Mouse (Mus musculus): Measurements from ENCODE around the gene Eif4g3. TPM values are rescaled to one million over a fixed set of nuclear protein-coding genes. Genes with fewer than 3 reads are reported as not detected.
A peak's percentile ranks its signal among the peaks of the same experiment; 100 is the strongest.

Gene Eif4g3
- polyA plus RNA-seq, 1 experiment from 2014 or later, result 56.9 TPM

DNA sequence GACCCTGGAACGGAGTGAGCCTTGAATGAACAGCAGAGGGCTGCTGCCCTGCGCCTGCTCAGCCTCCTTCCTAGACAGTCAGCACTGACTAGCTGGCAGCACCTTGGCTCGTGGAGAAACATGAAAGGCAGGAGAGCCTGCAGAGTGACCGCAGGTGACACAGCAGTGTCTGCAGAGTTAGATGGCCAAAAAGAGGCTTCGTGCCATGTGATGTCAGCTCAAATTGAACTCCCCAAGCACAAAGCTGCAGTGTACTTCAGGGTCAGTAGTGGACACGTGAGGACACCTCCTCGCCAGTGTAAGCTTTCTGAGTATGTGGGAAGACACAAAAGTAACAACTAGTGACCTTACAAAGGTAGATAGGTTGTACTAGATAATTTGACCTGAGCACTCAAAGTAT is 193.1 kb downstream of the Eif4g3 start:
- DNase-seq (ENCODE audit: low spot score) (no peak), ATAC-seq (ENCODE audit: low FRiP score) (no peak)
- H3K4me3 ChIP-seq (ENCODE audit: low read depth, low read length), result no peak overlapping the region
- no peak overlapping the region for H3K27ac ChIP-seq (ENCODE audit: low read depth, low read length)
- H3K36me3 ChIP-seq (ENCODE audit: control insufficient read depth, insufficient read depth, low read length), result peaks cover 13% of the 10 kb centered on the region
- 90% methylated on average over 7 of the region's 7 CpGs for WGBS
- H3K9ac ChIP-seq (ENCODE audit: low read depth, low read length), result no peak overlapping the region
- no peaks in the 10 kb centered on the region for H3K4me1 ChIP-seq (replicated peaks; ENCODE audit: control insufficient read depth, insufficient read depth, low read length)
- no peak overlapping the region for H3K4me2 ChIP-seq (replicated peaks; ENCODE audit: low read depth, low read length)
- H3K27me3 ChIP-seq (ENCODE audit: control insufficient read depth, insufficient read depth, low read length), result no peaks in the 10 kb centered on the region
- H3K9me3 ChIP-seq (ENCODE audit: control insufficient read depth, low read length), result no peaks in the 10 kb centered on the region

DNA sequence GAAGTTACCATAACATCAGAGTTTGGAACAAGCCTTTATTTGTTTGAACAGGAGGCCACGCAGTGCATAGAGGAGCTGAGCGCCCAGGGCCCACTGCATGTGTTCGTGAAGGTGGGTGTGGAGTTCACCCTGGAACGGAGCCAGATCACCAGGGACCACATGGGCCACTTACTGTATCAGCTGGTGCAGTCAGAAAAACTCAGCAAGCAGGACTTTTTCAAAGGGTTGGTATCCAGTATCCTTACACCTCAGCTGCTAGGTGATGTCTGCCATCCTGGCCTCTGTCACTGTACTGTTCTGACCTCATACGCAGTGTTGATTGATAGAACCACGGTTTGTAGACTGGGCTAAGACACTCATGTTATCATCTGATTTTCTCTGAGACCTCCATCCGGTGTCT is 195.2 kb downstream of the Eif4g3 start:
- ATAC-seq (ENCODE audit: low FRiP score), result no peak
- no peak for DNase-seq (ENCODE audit: low spot score)
- H3K4me2 ChIP-seq (replicated peaks; ENCODE audit: low read depth, low read length), result no peak overlapping the region
- H3K27ac ChIP-seq (ENCODE audit: low read depth, low read length), result no peak overlapping the region
- peaks cover 9% of the 10 kb centered on the region for H3K36me3 ChIP-seq (ENCODE audit: control insufficient read depth, insufficient read depth, low read length)
- H3K9ac ChIP-seq (ENCODE audit: low read depth, low read length), result no peak overlapping the region
- H3K4me3 ChIP-seq (ENCODE audit: low read depth, low read length), result no peak overlapping the region
- H3K4me1 ChIP-seq (replicated peaks; ENCODE audit: control insufficient read depth, insufficient read depth, low read length), result no peaks in the 10 kb centered on the region
- WGBS, result 96% methylated on average over 7 of the region's 7 CpGs
- no peaks in the 10 kb centered on the region for H3K27me3 ChIP-seq (ENCODE audit: control insufficient read depth, insufficient read depth, low read length)
- no peaks in the 10 kb centered on the region for H3K9me3 ChIP-seq (ENCODE audit: control insufficient read depth, low read length)

DNA sequence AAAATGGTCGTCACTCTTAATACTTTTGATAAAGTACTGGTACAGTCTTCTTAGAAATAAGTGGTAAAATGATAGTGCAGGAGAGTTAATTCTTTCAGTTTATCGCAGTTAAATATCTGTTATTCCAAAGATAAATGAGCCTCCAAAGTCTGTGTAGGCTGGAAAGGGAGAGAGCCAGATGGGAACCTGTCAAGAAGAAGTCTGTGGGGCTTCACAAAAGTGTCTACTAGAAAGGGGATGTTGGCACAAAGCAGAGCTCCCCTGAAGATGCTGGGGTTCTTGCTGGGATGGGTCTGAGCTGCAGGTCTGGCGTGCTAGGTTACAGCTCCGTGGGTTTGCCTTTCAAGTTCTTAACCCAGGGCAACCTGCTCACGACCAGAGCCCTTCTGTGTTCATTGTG is 199.7 kb downstream of the Eif4g3 start:
- ATAC-seq (ENCODE audit: low FRiP score) (no peak), DNase-seq (ENCODE audit: low spot score) (no peak)
- Histone ChIP-seq H3K4me2 (replicated peaks; ENCODE audit: low read depth, low read length) (no peak overlapping the region), H3K4me3 (ENCODE audit: low read depth, low read length) (no peak overlapping the region), H3K27ac (ENCODE audit: low read depth, low read length) (no peak overlapping the region), H3K9ac (ENCODE audit: low read depth, low read length) (no peak overlapping the region), H3K27me3 (ENCODE audit: control insufficient read depth, insufficient read depth, low read length) (no peaks in the 10 kb centered on the region), H3K9me3 (ENCODE audit: control insufficient read depth, low read length) (no peaks in the 10 kb centered on the region), H3K4me1 (replicated peaks; ENCODE audit: control insufficient read depth, insufficient read depth, low read length) (no peaks in the 10 kb centered on the region), H3K36me3 (ENCODE audit: control insufficient read depth, insufficient read depth, low read length) (peaks cover 19% of the 10 kb centered on the region)
- 95% methylated on average over 5 of the region's 5 CpGs for WGBS

DNA sequence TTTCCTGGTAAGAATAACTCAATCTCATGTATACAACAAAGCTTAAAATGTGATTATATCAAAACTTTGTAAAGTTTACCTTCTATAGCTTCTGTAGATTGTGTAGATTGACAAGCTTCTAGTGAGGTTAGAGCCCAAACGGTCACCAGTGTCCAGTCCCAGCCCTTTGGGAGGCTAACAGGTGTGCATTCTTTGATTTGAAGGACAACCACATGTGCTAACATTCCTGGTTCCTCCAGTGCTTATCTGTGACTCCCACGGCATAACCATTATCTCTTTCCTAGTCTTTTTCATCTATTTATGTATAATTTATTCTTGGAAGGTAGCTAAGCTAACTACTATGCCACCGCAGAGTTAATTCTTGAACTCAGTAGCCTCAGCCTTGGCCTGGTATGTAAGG is 207.9 kb downstream of the Eif4g3 start:
- no peak overlapping the region for H3K9ac ChIP-seq (ENCODE audit: low read depth, low read length)
- H3K27me3 ChIP-seq (ENCODE audit: control insufficient read depth, insufficient read depth, low read length), result no peaks in the 10 kb centered on the region
- 93% methylated on average over 3 of the region's 3 CpGs for WGBS
- no peaks in the 10 kb centered on the region for H3K9me3 ChIP-seq (ENCODE audit: control insufficient read depth, low read length)
- no peaks in the 10 kb centered on the region for H3K4me1 ChIP-seq (replicated peaks; ENCODE audit: control insufficient read depth, insufficient read depth, low read length)
- DNase-seq (ENCODE audit: low spot score) (no peak), ATAC-seq (ENCODE audit: low FRiP score) (no peak)
- no peak overlapping the region for H3K4me3 ChIP-seq (ENCODE audit: low read depth, low read length)
- H3K36me3 ChIP-seq (ENCODE audit: control insufficient read depth, insufficient read depth, low read length), result peaks cover 29% of the 10 kb centered on the region
- no peak overlapping the region for H3K27ac ChIP-seq (ENCODE audit: low read depth, low read length)
- H3K4me2 ChIP-seq (replicated peaks; ENCODE audit: low read depth, low read length), result no peak overlapping the region

DNA sequence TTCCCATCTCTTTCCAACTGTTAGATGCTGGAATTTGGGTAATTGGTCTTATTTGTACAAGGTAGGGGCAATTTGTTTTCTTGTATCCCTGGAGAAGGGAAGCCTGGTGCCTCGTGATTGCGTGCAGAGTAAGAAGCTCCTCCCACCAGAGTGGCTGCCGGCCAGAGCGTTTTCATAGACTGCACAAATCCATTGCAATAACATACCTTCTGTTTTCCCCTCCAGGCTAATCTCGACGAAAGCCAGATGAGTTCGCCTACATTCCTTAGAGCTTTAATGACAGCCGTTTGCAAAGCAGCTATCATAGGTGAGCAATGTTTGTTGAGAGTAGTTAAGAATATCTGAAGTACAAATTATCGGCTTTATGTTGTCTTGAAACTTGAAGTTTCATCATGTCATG is 208.9 kb downstream of the Eif4g3 start:
- Histone ChIP-seq H3K4me1 (replicated peaks; ENCODE audit: control insufficient read depth, insufficient read depth, low read length) (no peaks in the 10 kb centered on the region), H3K9ac (ENCODE audit: low read depth, low read length) (no peak overlapping the region), H3K4me3 (ENCODE audit: low read depth, low read length) (no peak overlapping the region), H3K4me2 (replicated peaks; ENCODE audit: low read depth, low read length) (no peak overlapping the region), H3K27me3 (ENCODE audit: control insufficient read depth, insufficient read depth, low read length) (no peaks in the 10 kb centered on the region), H3K9me3 (ENCODE audit: control insufficient read depth, low read length) (no peaks in the 10 kb centered on the region), H3K27ac (ENCODE audit: low read depth, low read length) (no peak overlapping the region), H3K36me3 (ENCODE audit: control insufficient read depth, insufficient read depth, low read length) (peaks cover 20% of the 10 kb centered on the region)
- DNase-seq (ENCODE audit: low spot score) (no peak), ATAC-seq (ENCODE audit: low FRiP score) (no peak)
- 85% methylated on average over 9 of the region's 9 CpGs for WGBS

DNA sequence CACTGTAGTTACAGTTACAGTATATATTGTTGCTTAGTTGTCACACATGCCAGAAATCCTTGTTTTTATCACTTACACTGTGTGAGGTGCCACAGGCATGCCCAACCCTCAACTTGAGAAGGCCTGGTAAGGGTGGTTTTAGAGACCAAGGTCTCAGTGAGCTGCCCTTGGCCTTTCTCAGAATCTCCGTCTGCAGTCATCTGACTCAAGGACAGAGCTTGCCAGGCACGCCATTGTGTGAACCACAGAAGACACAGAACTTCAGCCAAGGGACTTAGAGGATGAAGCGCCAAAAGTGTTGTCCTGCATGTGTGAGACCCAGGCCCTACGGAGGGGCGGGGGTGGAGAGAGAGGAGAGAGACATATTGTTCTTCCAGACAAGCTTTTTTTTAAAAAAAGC is 217.3 kb downstream of the Eif4g3 start:
- no peak overlapping the region for H3K27ac ChIP-seq (ENCODE audit: low read depth, low read length)
- peaks cover 12% of the 10 kb centered on the region for H3K36me3 ChIP-seq (ENCODE audit: control insufficient read depth, insufficient read depth, low read length)
- H3K4me3 ChIP-seq (ENCODE audit: low read depth, low read length), result no peak overlapping the region
- H3K4me1 ChIP-seq (replicated peaks; ENCODE audit: control insufficient read depth, insufficient read depth, low read length), result no peaks in the 10 kb centered on the region
- no peaks in the 10 kb centered on the region for H3K9me3 ChIP-seq (ENCODE audit: control insufficient read depth, low read length)
- DNase-seq (ENCODE audit: low spot score) (no peak), ATAC-seq (ENCODE audit: low FRiP score) (no peak)
- H3K9ac ChIP-seq (ENCODE audit: low read depth, low read length), result no peak overlapping the region
- H3K4me2 ChIP-seq (replicated peaks; ENCODE audit: low read depth, low read length), result no peak overlapping the region
- H3K27me3 ChIP-seq (ENCODE audit: control insufficient read depth, insufficient read depth, low read length), result no peaks in the 10 kb centered on the region
- 94% methylated on average over 5 of the region's 5 CpGs for WGBS

DNA sequence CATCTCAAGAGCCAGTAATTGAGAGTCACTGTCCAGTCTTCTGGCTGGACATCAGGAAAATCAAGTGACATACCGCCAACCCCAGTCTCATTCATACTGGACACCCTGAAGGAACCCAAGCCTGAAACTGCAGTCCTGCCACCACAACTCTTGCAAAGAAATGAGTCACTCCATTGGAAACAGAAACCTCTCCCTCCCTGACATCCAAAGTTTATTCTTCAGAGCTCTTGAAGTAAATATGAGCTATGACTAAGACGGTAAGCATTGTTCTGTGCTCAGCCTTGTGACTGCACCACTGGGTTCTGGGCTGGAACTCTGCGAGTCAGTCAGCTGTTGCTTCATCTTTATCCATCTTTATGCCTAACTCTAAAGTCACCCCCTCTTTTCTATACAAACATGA is 221.0 kb downstream of the Eif4g3 start:
- peaks cover 6% of the 10 kb centered on the region; the same call in 1 of the 2 replicates for H3K36me3 ChIP-seq (ENCODE audit: control insufficient read depth, insufficient read depth, low read length)
- H3K9me3 ChIP-seq (ENCODE audit: control insufficient read depth, low read length), result no peaks in the 10 kb centered on the region
- peaks cover 5% of the 10 kb centered on the region; the same call in 1 of the 2 replicates for H3K4me1 ChIP-seq (replicated peaks; ENCODE audit: control insufficient read depth, insufficient read depth, low read length)
- ATAC-seq (ENCODE audit: low FRiP score) (no peak), DNase-seq (ENCODE audit: low spot score) (no peak)
- 92% methylated on average over 3 of the region's 3 CpGs for WGBS
- no peak overlapping the region for H3K27ac ChIP-seq (ENCODE audit: low read depth, low read length)
- no peak overlapping the region for H3K9ac ChIP-seq (ENCODE audit: low read depth, low read length)
- H3K27me3 ChIP-seq (ENCODE audit: control insufficient read depth, insufficient read depth, low read length), result no peaks in the 10 kb centered on the region
- no peak overlapping the region for H3K4me3 ChIP-seq (ENCODE audit: low read depth, low read length)
- H3K4me2 ChIP-seq (replicated peaks; ENCODE audit: low read depth, low read length), result no peak overlapping the region

DNA sequence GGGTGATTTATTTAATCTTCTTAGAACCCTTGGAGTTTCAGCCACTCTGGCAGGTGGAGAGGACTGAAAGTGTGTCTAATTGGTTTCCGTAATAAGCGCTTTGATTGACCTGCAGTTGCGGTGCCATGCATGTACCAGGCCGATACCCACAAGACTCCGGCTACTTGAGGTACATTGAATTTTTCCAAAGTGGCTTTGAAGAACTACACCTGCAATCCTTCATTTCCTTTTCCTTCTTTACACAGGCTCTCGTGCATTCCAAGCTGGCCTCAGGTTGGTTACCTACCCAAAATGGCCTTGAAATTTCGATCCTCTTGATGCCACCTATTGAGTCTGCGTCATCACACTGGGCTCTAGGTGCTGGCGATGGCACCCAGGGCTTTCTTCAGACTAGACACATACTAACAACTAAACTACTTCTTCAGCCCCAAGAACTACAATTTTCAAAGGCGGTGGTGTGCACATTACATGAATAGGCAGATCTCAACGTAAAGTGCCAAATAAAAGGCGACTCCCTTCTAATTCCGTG is 222.9 kb downstream of the Eif4g3 start:
- H3K9ac ChIP-seq (ENCODE audit: low read depth, low read length), result peak overlapping the region; percentile 98
- peaks cover 5% of the 10 kb centered on the region; the same call in 1 of the 2 replicates for H3K4me1 ChIP-seq (replicated peaks; ENCODE audit: control insufficient read depth, insufficient read depth, low read length)
- ATAC-seq (ENCODE audit: low FRiP score) (no peak), DNase-seq (ENCODE audit: low spot score) (peak; percentile 11)
- H3K4me2 ChIP-seq (replicated peaks; ENCODE audit: low read depth, low read length), result peak overlapping the region; percentile 74
- no peaks in the 10 kb centered on the region for H3K27me3 ChIP-seq (ENCODE audit: control insufficient read depth, insufficient read depth, low read length)
- peak overlapping the region; percentile 100 for H3K4me3 ChIP-seq (ENCODE audit: low read depth, low read length)
- no peaks in the 10 kb centered on the region for H3K9me3 ChIP-seq (ENCODE audit: control insufficient read depth, low read length)
- H3K36me3 ChIP-seq (ENCODE audit: control insufficient read depth, insufficient read depth, low read length), result no peaks in the 10 kb centered on the region
- peak overlapping the region; percentile 99 for H3K27ac ChIP-seq (ENCODE audit: low read depth, low read length)
- 54% methylated on average over 13 of the region's 13 CpGs for WGBS

DNA sequence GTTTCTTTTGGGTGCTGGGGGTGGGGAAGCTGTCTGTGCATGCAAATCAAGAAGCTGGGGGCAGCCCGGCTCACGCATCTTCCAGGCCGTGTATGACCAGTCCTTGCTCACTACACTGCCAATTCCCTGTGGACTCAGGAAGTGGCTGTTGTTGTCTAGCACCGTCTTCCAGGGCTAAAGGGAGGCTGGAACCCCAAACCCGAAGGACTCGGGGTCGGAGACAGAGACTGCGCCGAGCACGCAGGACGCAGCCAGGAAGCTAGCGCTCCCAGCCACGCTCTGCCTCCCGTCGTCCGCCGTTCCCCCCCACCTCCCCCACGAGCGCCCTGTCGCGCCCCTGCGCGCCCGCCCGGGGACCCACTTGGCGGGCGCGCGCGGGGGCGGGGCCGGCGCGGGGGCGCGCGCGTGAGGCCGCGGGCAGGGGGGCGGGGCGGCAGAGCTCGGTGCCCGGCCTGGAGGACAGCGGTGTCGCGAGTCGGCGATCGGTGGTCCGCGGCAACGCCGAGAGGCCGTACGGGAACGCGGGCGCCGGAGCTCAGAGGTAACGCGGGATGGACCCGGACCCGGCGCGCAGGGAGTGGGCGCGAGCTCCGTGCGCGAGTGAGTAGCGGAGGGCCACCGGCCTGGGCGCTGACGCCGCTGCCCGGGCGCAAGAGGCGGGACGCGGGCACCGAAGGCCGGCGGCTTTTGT is 223.5 kb downstream of the Eif4g3 start, which contains the start of gene Hp1bp3:
Gene Hp1bp3, plus strand, starts transcription at position 97 of the 691 bp plus-strand sequence.
- no peaks in the 10 kb centered on the region for H3K36me3 ChIP-seq (ENCODE audit: control insufficient read depth, insufficient read depth, low read length)
- peak; percentile 82 for ATAC-seq (ENCODE audit: low FRiP score)

More for the DNA sequence above, 223.5 kb downstream of the Eif4g3 start, which contains the start of gene Hp1bp3:
- peak within 1 kb of the TSS; percentile 99 for H3K27ac ChIP-seq (ENCODE audit: low read depth, low read length)
- no peaks in the 10 kb centered on the region for H3K27me3 ChIP-seq (ENCODE audit: control insufficient read depth, insufficient read depth, low read length)
- 1% methylated on average over 69 of the region's 84 CpGs for WGBS
- H3K4me2 ChIP-seq (replicated peaks; ENCODE audit: low read depth, low read length), result peak within 1 kb of the TSS; percentile 80
- peak within 1 kb of the TSS; percentile 100 for H3K4me3 ChIP-seq (ENCODE audit: low read depth, low read length)
- no peaks in the 10 kb centered on the region for H3K9me3 ChIP-seq (ENCODE audit: control insufficient read depth, low read length)
- H3K9ac ChIP-seq (ENCODE audit: low read depth, low read length), result peak within 1 kb of the TSS; percentile 98
- peak; percentile 85 for DNase-seq (ENCODE audit: low spot score)
- peaks cover 5% of the 10 kb centered on the region; the same call in 1 of the 2 replicates for H3K4me1 ChIP-seq (replicated peaks; ENCODE audit: control insufficient read depth, insufficient read depth, low read length)

All from hindbrain, embryonic 11.5 days (tissue).